Mouse (Mus musculus): Measurements from ENCODE around the gene Cryba1. TPM values are rescaled to one million over a fixed set of nuclear protein-coding genes. Genes with fewer than 3 reads are reported as not detected.
"Not testable (repeated sequence)": the region's sequence is repeated elsewhere in the genome, so short reads cannot be mapped to it uniquely, and the experiment has no call there.

Gene Cryba1
- not detected for total RNA-seq (2021)
- long read RNA-seq, experiment 1 = 0 reads
- long read RNA-seq, experiment 2 = 0 reads

DNA sequence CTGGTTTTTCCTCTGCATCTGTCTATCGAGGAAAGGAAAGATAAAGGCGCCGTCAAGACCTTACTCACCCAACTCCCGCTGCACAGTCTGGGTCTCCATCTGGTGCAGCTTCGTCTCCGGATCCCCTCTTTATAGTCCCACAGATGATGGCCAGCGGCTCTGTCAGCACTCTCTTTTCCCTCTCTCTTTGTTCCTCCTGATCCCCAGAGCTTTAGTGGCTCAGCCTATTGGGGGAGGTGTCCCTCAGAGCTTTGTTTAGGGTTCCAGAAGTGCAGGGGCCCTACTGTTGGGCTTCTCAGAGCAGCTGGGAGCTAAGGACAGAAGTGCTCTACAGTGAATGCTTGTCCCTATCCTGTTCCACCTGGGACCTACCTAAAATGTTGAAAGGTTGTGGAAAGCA, at the start of gene Cryba1:
Gene Cryba1, minus strand, starts transcription at position 101 of the 400 bp plus-strand sequence.
- DNase-seq (ENCODE audit: low spot score in 2 of 2) = no peak

DNA sequence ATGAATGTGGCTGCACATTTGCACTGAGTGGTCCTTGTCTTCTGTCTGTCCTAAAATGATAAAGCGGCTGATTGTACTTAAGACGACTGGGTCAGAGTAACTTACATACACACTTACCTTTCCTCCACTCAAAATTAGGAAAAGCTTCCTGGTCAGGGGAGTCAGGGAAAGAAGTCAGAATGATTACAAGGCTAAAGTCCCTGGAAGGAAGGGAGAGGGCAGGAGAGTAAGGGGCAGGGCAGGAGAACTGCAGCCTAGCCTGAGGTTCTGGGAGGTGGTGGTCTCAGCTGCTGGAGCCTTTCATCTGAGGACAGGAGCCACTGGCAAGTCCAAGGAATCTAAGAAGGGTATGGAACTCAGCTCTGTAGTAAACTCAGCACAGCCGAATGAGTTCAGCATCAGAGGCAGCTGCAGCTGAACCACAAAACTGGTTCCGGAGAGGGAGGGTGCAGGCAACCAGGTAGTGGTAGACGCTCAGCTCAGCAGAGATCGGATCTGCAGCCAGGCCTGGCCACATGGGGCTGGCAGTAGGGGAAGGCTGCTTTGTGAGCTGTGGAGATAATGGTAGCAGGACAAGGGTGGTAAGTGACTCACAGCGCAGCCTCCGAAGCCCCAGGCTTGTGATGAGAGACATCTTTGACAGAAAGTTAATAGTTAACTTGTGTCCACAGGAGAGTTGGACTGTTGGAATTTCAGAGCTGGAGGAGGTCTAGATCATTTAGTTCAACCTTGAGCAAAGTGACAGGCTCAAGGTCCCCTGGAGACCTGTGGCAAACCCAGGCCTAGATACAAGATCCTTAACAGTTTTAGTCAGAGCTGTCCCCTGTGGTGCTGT, 47.0 kb upstream of the Cryba1 start:
- DNase-seq (ENCODE audit: low spot score in 2 of 2) = no peak

DNA sequence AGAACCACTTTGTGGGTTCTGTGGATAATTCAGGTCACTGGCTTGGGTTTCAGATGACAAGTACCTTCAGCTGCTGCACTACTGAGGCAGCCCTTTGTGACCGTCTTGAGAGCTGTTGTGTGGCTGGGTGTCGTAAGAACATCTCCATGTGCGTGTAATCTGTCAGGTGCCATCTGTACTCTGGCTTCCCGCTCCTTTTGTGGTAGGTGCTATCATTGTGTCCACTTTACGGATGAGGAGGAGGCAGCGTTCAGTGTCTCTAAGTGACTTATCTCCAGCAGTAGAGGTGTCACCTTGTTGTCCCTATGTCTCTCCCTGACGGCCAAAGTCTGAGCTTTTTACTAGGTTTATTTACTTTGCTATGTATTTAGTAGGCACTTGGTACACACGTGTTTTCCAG, 45.3 kb upstream of the Cryba1 start:
- no peak for DNase-seq (ENCODE audit: low spot score in 2 of 2)

DNA sequence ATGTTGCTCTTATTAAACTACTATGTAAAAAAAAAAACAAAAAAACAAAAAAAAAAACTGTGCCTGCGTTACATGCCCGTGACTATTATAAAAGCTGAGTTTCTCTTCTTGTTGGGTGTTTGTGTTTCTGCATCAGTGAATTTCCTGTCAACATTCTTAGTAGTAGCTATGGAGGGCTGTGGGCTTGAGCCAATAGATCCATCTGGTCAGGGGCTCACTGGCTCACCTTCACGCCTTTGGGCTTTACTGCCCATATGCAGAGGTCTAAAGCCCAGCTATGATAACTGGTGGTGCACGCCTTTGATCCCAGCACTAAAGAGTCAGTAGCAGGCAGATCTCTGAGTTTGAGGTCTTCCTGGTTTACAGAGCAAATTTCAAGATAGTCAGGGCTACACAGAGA, 44.4 kb upstream of the Cryba1 start:
- DNase-seq (ENCODE audit: low spot score in 2 of 2) = no peak

DNA sequence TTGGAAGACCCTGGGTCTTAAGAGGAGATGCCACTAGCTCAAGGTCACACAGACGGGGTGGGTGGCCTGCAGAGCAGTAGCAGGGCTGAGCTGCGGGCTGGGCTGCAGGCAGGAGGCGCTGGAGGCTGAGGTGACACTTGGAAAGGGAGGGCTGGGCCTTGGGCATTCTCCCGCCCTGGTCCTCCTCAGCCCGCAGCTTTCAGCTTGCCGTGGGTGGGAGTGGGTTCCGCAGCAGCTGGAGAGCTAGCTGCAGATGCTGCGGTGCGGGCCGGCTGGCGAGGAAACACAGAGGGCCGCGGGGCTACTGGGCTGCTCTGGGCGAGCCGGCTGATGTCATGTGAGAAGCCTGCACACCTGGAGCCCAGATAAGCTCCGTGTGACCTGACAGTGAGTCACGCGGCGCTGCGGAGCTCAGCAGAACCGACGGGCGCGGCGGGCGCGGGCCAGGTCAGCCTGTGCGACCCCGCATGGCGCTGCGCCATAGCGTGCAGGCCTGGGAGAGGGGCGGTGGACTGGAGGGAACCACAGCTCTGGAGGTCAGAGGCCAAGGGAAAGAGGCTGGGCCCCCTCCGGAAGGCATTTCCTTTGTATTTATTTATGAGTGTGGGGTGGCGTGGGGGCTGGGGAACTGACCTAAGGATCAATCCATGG, 41.4 kb upstream of the Cryba1 start:
- DNase-seq (ENCODE audit: low spot score in 2 of 2) = peak in 1 of 2 experiments; percentile 39

DNA sequence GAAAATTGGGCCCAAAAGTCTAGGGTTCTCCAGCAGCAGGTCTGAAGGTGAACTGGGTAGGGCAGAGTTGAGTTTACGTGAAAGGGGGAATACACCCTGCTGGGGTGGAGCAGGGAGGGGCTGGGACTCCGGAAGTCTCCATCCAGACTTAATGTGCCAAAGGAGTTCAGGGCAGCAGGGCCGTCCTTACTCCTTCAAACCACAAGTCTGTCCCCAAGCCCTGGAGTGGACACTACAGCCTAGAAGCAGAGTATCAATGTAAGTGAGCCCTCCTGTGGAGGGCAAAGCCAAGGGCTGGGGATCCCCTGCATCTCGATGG, 40.3 kb upstream of the Cryba1 start:
- DNase-seq (ENCODE audit: low spot score in 2 of 2) = no peak

DNA sequence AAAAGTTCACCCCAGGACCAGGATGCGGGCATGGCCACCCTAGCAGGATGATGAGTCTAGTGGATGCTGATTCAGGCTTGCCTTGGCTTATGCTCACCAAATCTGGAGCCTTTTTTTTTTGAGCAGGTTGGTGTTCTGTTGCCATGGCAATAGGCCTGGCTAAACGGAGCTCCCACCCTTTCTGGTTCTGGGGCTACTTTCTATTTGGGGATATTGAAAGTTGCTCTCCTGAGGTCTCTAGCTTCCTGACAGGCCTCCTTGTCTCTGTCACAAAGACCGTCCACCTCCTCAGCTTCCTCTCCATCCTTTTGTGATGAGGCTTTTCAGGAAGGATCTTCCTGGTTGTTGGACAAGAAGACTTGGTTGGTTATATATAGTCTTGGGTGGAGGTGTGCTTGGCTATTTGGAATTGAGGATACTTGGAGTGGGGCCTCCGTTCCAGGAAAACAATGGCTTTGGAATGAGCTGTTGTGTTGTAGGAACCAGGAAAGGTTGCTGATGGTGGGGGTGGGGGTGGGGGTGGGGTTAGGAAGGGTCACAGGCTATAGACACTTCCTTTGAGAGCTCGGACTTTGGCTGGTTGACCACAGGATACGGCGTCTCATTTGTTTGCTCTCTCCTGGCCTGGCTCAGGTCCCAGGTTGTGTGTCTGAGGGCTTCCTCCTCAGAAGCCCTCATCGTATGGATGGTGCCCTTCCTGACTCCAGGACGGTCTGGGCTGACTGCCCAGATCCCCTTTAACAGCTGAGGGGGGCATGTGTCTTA, 39.8 kb upstream of the Cryba1 start:
- DNase-seq (ENCODE audit: low spot score in 2 of 2) = no peak

DNA sequence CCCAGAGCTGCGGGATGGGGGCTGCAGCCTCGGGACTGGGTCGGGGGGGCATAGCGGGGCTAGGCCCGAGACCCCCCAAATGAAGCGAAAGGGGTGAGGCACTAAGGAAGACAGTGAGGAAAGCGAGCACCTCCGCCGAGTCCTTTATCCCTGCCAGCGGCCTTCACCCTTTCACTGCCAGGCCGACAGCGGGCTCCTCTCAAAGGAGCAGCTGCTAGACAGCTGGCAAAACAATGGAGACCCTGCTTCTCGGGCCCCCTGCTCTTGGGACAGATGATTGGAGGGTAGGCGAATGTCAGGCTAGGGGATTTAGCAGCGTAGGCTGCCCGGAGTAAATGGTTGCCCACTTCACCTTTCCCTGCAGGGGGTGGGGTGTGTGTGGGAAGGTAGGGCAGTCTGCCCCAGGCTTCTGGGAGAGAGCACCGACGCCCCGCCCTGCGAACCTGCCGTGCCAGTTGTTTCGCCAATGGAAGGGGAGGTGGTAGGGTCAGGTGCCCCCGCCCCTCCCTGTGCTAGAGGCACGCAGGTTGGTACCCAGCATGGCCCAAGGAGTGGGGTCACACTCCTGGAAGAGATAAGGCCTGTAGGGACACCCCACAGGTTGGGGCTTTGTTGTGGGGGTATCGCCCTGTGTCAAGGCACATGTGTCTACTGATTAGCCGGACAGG, 38.7 kb upstream of the Cryba1 start:
- no peak for DNase-seq (ENCODE audit: low spot score in 2 of 2)

DNA sequence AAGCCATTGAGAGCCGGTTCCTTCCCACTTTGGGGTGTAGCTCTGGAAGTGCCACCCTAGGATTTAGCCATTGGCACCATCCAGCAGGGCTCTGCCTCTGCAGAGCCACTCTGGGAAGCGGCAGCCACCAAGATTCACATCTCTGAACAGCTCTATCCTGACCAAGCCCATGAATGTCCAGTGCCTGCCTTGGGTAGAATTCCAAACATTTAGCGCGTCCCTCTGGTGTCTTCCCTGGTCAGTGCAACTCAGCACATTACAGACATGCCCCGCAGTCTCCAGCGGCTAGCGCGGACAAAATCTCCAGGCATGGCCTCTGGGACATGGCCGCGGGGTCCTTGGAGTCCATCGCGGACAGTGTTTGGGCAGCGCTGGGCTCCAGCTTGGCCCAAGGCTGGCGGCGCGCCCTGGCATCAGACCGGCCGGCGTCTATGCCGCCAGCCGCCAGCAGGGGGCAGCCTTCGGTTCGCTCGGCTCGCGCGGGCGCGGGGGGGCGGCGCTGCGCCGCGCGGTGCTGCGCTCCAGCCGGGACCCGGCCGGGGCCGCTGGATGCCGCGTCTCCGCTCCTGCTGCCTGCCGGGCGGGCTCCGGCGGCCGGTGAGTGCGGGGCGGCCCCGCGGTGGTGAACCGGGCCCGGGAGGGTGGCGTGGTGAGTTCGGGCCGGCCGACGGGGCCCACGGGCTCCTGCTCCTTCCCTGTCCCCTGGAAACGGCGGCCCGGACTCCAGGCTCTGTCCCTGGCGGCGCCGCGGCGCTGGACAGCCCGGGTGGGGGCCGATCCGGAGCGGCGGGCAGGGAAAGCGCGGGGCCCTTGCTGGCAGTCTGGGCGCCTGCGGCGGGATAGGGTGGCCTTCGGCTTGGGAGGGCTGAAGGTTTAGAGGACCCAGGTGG, 37.9 kb upstream of the Cryba1 start, which contains the start of gene Myo18a:
Gene Myo18a, plus strand, starts transcription at position 464 of the 890 bp plus-strand sequence.
- DNase-seq (ENCODE audit: low spot score in 2 of 2) = peak; percentile 88 to 91

DNA sequence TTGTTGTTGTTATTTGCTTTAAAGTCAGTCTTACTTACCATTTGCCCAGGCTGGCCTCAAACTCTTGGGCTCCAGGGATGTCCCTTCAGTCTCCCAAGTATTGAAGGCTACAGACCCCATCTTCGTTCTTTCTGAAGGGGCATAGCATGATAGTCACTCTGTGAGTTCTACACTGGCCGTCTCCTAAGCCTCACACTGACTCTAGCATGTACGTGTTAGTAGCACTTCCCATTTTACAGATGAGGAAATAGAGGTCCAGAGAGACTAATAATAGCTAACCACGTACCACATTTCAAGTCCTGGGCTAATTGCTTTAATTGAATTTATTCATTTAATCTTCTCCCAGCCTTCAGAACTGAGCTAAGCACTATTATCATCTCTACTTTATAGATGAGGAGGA, 34.9 kb upstream of the Cryba1 start:
- no peak for DNase-seq (ENCODE audit: low spot score in 2 of 2)

DNA sequence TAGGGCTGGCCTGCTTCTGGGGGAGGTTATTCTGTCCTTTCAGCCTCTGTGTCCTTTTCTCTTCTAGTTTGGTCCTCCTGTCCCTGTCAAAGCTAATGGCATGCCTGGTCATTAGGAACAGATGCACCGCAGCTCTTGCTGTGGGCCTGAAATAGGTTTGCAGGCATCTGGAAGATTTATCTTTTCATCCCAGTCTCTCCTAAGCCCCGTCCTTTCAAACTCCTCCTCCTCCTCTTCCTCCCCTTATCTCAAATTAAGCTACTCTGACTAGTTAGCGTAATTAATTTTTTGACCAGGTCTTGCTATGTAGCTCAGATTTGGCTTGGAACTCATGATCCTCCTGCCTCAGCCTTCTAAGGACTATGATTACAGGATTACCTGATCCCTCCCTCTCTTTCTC, 28.4 kb upstream of the Cryba1 start:
- DNase-seq (ENCODE audit: low spot score in 2 of 2) = no peak

DNA sequence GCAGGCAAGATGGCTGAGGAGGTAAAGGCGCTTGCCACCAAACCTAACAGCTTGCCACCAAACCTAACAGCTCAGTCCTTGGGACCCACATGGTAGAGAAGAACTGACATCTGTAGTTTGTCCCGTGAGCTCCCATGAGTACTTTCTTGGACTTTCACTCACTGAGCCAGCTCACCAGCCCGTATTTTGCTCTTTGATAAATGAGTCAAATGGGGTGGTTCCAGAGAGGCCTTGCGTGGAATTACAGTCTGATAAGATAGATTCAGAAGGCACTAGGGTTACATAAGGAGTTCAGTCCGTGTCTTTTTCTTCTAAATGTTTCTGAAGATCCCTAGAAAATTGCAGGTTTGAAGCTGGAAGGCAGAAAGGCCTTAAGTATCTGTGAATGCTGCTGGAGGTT, 27.4 kb upstream of the Cryba1 start:
- no peak for DNase-seq (ENCODE audit: low spot score in 2 of 2)

DNA sequence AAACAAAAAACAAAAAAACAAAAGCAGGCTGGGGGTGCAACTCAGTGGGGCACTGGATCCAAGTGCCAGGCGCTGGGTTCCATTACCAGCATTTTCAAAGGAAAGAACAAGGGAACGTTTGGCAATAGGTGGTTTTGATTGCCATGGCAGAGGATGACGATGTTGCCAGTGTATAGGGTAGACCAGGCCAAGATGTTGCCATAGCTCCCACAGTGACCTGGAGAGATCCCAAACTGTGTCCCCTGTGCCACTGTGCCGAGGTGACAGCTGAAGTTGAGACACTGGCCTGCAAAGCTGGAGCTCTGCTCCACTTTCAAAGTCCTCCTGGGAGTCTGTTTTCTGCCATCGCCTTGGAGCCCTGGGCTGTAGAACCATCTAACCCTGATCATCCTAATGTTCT, 23.9 kb upstream of the Cryba1 start:
- DNase-seq (ENCODE audit: low spot score in 2 of 2) = no peak

DNA sequence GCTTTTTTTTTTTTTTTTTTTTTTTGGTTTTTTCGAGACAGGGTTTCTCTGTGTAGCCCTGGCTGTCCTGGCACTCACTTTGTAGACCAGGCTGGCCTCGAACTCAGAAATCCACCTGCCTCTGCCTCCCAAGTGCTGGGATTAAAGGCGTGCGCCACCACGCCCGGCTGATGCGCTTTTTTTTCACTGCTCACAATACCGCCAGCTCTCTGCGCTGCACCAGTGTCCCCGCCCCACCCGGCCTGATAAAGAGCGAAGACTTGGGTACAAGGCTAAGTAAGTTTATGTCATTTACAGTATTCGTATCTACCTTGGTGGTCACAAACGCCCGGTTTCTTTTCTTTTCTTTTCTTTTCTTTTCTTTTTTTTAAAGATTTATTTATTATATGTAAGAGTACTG, 22.0 kb upstream of the Cryba1 start:
- DNase-seq (ENCODE audit: low spot score in 2 of 2) = not testable (repeated sequence)

DNA sequence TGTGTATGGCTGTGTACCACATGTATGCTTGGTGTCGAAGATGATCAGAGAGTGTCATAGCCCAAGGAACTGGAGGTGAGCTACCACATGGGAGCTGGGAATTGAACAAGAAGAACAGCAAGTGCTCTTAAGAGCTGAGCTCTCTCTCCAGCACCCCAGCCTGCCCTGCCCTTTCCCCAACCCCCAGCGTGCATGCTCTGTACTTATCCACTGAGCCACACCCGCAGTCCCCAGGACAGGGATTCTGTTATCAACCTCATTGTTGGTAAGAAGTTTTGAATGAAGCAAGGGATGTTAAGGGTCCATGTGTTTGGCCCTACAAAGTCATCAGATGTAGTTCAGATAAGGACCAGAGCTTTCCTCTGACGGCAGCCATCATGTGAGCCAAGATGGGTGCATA, 21.6 kb upstream of the Cryba1 start:
- DNase-seq (ENCODE audit: low spot score in 2 of 2) = no peak

DNA sequence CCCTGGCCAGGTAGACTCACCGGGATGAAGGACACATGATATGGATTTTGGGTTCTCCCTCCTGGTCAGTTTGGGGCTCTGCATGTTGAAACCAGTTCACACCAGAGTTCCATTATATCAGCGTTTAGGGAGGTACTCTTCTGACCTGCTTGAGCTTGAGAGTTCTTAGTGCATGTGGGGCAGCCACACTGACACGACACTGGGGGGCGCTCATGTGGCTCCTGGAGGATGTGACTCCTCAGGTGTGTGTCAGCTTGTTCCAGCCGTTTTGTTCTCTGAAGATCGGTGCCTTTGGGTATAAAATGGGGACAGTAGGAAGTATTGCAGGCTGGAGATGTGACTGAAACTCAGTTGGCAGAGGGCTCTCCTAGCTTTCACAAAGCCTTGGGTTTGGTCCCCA, 18.9 kb upstream of the Cryba1 start:
- DNase-seq (ENCODE audit: low spot score in 2 of 2) = no peak

DNA sequence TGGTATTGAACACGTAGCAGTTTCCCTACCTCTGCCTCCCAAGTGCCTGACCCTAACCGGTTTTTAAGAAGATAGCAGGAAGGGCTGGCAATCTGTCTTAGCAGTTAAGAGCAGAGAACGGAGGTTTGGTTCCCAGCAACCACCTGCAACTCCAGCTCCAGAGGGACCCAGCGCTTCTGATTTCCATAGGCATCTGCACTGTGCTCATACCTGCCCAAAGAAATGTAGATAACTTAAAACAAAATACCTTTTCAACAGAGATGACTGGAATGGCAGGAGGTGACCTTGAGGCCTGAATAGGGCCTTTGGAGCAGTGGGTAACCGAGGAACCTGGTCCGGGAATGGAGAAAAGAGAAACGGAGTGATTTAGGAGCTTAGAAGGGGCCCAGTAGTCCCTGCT, 13.5 kb upstream of the Cryba1 start:
- no peak for DNase-seq (ENCODE audit: low spot score in 2 of 2)

DNA sequence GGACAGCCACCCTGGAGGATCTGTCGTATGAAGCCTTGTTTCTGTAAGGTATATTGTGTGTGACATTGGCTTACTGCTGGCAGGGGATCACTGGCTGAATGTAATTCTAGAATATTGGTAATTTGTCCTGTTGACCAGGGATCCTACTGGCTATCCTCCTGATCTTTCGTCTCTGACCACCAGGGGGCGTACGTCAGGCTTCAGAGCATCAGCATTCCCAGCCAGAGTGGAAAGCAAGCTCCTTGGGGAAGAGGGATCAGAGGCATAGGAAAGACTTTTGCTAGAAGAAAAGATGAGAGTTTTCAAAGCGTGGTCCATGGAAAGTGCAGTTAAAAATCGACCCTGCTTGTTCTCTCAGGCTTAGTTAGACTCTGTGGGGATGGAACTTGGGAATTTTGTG, 12.2 kb upstream of the Cryba1 start:
- peak; percentile 81 to 85 for DNase-seq (ENCODE audit: low spot score in 2 of 2)

DNA sequence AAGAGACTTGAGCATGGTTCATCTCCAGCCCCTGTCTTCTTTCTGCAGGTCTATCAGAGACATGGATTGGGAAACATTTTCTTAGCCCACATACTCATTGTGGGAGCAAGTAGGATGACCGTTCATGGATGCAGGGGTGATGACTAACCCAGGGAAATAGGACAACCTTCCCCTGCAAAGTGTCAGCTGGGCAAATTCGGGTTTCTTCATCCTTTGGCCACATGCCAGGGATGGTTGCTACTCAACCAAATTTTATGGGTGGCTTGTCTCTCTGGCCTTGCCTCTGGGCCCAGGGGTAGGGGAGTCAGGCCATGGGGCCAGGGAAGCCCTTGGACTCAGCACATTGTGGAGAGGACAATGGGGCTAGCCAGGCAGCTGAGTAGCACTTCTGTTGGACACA, 3.5 kb upstream of the Cryba1 start:
- no peak for DNase-seq (ENCODE audit: low spot score in 2 of 2)

DNA sequence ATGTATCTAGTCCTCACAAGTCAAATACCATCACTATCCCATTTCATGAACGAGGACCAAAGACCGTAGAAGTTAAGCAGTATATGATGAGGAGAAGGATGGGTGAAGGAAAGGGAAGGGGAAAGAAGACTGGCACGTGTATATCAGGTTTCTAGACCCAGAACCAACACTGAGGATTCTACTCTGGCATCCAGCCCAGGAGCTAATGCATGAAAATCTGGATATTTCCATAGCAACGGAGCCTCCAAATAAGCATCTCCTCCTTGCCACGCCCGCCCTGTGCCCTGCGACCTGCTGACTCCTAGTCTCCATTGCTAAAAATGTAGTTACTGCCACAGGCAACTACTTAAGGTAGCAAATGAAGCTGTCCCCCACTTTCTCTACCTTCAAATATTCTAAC, 317 bp downstream of the Cryba1 start:
- no peak for DNase-seq (ENCODE audit: low spot score in 2 of 2)

DNA sequence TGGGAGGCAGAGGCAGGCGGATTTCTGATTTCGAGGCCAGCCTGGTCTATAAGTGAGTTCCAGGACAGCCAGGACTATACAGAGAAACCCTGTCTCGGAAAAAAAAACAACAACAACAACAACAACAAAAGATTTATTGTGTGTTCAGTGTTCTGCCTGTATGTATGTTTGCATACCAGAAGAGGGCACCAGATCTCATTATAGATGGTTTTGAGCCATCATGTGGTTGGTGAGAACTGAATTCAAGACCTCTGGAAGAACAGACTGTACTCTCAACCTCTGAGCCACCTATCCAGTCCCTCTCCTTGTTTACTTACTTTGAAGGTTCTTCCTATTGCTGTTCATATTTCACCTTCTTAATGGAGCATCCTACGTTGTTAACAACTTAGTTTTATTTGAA, 3.7 kb downstream of the Cryba1 start:
- DNase-seq (ENCODE audit: low spot score in 2 of 2) = no peak
